Mouse (Mus musculus) liver, embryonic 14.5 days (tissue): Measurements from ENCODE around the gene Thap11.

ENCODE experiments used
- CTCF ChIP-seq: IDR thresholded peaks from 2 replicates; pipeline ENCODE4 v1.5.1; 2016; ENCODE audit warnings: antibody characterized with exemption, low read depth, control low read depth
- EP300 ChIP-seq: IDR thresholded peaks from 2 replicates; pipeline ENCODE4 v1.6.1; 2016; ENCODE audit warnings: antibody characterized with exemption, low read depth

DNA sequence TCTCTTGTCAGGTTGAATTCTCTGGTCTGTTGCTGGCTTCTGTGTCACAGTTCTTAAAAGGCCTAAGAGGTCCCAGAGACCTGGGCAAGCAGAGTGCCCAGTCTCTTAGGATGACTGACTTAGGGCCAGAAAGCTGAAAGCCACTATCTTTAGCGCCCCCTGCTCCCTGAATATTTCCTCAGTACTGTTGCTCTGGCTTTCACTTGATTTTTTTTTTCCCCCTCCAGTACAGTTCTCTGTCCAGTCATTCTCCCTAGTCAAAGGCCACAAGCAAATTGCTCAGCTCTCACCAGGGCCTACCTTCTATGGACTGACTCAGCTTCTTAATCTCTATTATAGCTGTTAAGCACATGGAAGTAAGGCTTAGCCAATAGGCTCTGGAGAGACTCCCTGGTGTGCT is 7.0 kb downstream of the Thap11 start:
- TF ChIP-seq CTCF = peak; percentile 59
- no peak for TF ChIP-seq EP300
